Mouse (Mus musculus) lung, adult 2 months (tissue): Measurements from ENCODE around the gene Cpne5.

ENCODE experiments used
- CTCF ChIP-seq: fragments of 200-500 bp; IDR thresholded peaks from 2 replicates; pipeline ENCODE4 v1.5.1; 2011; ENCODE audit warnings: mild to moderate bottlenecking, low read length, control low read depth; ENCODE audit not compliant: insufficient read depth
- POLR2A ChIP-seq: fragments of 200-500 bp; IDR thresholded peaks from 2 replicates; pipeline ENCODE4 v1.6.1; 2011; ENCODE audit warnings: low read depth, mild to moderate bottlenecking, control low read depth, low read length, borderline replicate concordance; ENCODE audit errors: extremely low read depth

GRCm38 (mm10) chr17:29246602-29247001 lies 8.6 kb upstream of the Cpne5 start:
- TF ChIP-seq CTCF: peak; percentile 39
- TF ChIP-seq POLR2A: no peak
